Mouse (Mus musculus) hindbrain, embryonic 14.5 days (tissue): Measurements from ENCODE around the gene Cherp. TPM values are rescaled to one million over a fixed set of nuclear protein-coding genes. Genes with fewer than 3 reads are reported as not detected.

Experiments
- microRNA-seq: library from miRNA; unstranded; fragments of <30 nt; microRNA quantifications from one replicate; pipeline ENCODE4, GENCODE M21; 2016
- polyA plus RNA-seq: library from polyadenylated mRNA; unstranded; fragments of >200 nt; fragmentation: Nextera tagmentation; extraction: Ambion mirVana; gene quantifications from 2 replicates; pipeline ENCODE4 v1.2.1, GENCODE M21; 2014

Gene Cherp
- polyA plus RNA-seq, 1 experiment from 2014 or later = 47.2 TPM

Small RNAs within 50 kb of the gene (microRNA-seq; reads per million reads assigned to microRNA genes)
- gene Mir7068 = 1.8 reads per million, percentile 5 among the genes with 10 or more reads in this experiment

Other genes starting within 250 kb of the Cherp start
- 212 and 221 TPM in 2 replicates for gene Ap1m1, start 235.2 kb downstream of the Cherp start, polyA plus RNA-seq
- 13.1 and 14.3 TPM in 2 replicates for gene Gm10282, start 170.0 kb downstream of the Cherp start, polyA plus RNA-seq
- gene Klf2, start 156.2 kb downstream of the Cherp start, polyA plus RNA-seq = 6.8 and 9.5 TPM in 2 replicates
- 59.3 and 60.5 TPM in 2 replicates for gene Eps15l1, start 53.8 kb downstream of the Cherp start, polyA plus RNA-seq
- 0.92 and 1.7 TPM in 2 replicates for gene Calr3, start 31.4 kb downstream of the Cherp start, polyA plus RNA-seq
- gene 1700030K09Rik, start 31.3 kb downstream of the Cherp start, polyA plus RNA-seq = 14.4 and 14.9 TPM in 2 replicates
- gene Slc35e1, start 17.4 kb upstream of the Cherp start, polyA plus RNA-seq = 11.0 and 12.8 TPM in 2 replicates
- gene Med26, start 73.0 kb upstream of the Cherp start, polyA plus RNA-seq = 13.4 and 15.8 TPM in 2 replicates
- gene Smim7, start 95.9 kb upstream of the Cherp start, polyA plus RNA-seq = 131 and 140 TPM in 2 replicates
- gene Tmem38a, start 96.8 kb upstream of the Cherp start, polyA plus RNA-seq = 34.2 TPM in 2 replicates
- 2.4 and 2.7 TPM in 2 replicates for gene Nwd1, start 171.5 kb upstream of the Cherp start, polyA plus RNA-seq
- gene Sin3b, start 248.1 kb upstream of the Cherp start, polyA plus RNA-seq = 179 and 185 TPM in 2 replicates